Mouse (Mus musculus) intestine, embryonic 14.5 days (tissue): ENCODE measurements around the gene Hlx. TPM values are rescaled to one million over a fixed set of nuclear protein-coding genes. Genes with fewer than 3 reads are reported as not detected.

Source experiments
- ATAC-seq: fragments of 200-750 bp; cut with Nextera tagmentation; replicated peaks from 2 replicates; pipeline ENCODE4 v1.8.0; 2017; ENCODE audit warnings: low read depth, moderate number of reproducible peaks, moderate TSS enrichment, moderate library complexity; ENCODE audit not compliant: low FRiP score, low TSS enrichment
- DNase-seq: peaks from one replicate; pipeline ENCODE4 v3.0.0-alpha.2; 2018; ENCODE audit warnings: low spot score
- H3K27ac ChIP-seq: fragments of 300-500 bp; sonication (generic); 2 replicates; pipeline ENCODE4 v1.5.1; 2014; ENCODE audit warnings: low read depth, mild to moderate bottlenecking, control low read depth
- H3K27me3 ChIP-seq: fragments of 300-500 bp; sonication (generic); replicated peaks from 2 replicates; pipeline ENCODE4 v1.6.1; 2014; ENCODE audit warnings: low read length, control low read depth; ENCODE audit not compliant: control insufficient read depth, insufficient read depth
- H3K36me3 ChIP-seq: fragments of 300-500 bp; sonication (generic); 2 replicates; pipeline ENCODE4 v1.6.1; 2014; ENCODE audit warnings: low read length, control low read depth; ENCODE audit not compliant: control insufficient read depth, insufficient read depth
- H3K4me1 ChIP-seq: fragments of 300-500 bp; sonication (generic); replicated peaks from 2 replicates; pipeline ENCODE4 v1.6.1; 2014; ENCODE audit warnings: low read length, control low read depth, mixed read lengths; ENCODE audit not compliant: control insufficient read depth, insufficient read depth
- H3K4me2 ChIP-seq: fragments of 300-500 bp; sonication (generic); 2 replicates; pipeline ENCODE4 v1.6.1; 2014; ENCODE audit warnings: low read length
- H3K4me3 ChIP-seq: fragments of 300-500 bp; sonication (generic); 2 replicates; pipeline ENCODE4 v1.5.1; 2014; ENCODE audit warnings: low read depth, low read length, control low read depth, mixed read lengths
- H3K9ac ChIP-seq: fragments of 300-500 bp; sonication (generic); 2 replicates; pipeline ENCODE4 v1.6.1; 2014; ENCODE audit warnings: mild to moderate bottlenecking, low read length
- H3K9me3 ChIP-seq: fragments of 300-500 bp; sonication (generic); 2 replicates; pipeline ENCODE4 v1.6.1; 2016; ENCODE audit warnings: low read length, control low read depth; ENCODE audit not compliant: control insufficient read depth
- WGBS: fragments of 180-500 bp; shearing (Covaris S2); extraction: QIAGEN DNeasy Blood & Tissue Kit; methylation state at CpG from one replicate; pipeline ENCODE4 v1.1.7; 2014; 5-methylcytosine and 5-hydroxymethylcytosine counted together
- polyA plus RNA-seq: library from polyadenylated mRNA; unstranded; fragments of >200 nt; fragmentation: Nextera tagmentation; extraction: Ambion mirVana; gene quantifications from 2 replicates; pipeline ENCODE4 v1.2.1, GENCODE M21; 2014

The Hlx gene
- polyA plus RNA-seq, 1 experiment from 2014 or later = 49.3 TPM

DNA sequence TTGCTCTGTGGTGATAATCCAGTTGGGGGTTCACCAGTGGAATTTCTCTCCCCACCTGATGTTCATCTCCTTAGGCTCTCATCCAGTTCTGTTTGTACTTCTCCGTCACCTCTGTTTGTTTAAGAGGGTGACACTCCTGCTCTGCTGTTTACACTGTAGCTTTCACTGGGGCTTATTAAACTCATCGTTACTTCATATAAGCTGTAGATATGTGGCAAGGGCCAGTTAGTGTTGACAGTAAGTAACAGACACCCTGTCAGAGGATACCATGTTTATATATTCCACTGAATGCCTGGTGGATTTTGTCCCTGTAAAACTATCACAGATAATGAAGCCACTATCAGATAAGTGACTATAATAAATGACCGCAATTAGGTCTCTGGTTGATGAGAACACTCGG is 44.9 kb downstream of the Hlx start:
- Histone ChIP-seq H3K4me3 (no peak overlapping the region), H3K4me2 (no peak overlapping the region), H3K27ac (no peak overlapping the region), H3K27me3 (no peaks in the 10 kb centered on the region), H3K36me3 (no peaks in the 10 kb centered on the region), H3K4me1 (peaks cover 12% of the 10 kb centered on the region), H3K9me3 (no peaks in the 10 kb centered on the region), H3K9ac (no peak overlapping the region)
- WGBS = 18% methylated on average over 4 of the region's 4 CpGs
- DNase-seq (no peak), ATAC-seq (no peak)

DNA sequence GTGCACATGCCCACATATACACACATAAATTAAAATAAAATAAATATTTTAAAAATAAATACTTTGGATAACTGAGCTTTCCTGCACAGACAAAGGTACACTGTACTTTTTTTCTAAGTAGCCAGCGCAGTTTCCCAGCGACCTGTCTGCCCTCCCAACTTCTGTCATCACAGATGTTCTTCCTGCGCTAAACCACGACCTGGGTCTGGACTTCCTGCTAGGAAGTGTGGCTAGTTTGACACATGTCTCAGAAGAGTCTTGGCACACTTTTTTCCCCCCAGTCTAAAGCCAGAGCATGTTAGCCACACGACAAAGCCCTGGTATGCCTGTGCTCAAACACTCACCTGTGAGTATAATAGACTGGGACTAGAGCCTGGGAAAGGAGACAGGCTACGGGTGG is 48.9 kb downstream of the Hlx start:
- peaks cover 12% of the 10 kb centered on the region for H3K4me1 ChIP-seq
- no peaks in the 10 kb centered on the region for H3K27me3 ChIP-seq
- no peak for DNase-seq
- H3K36me3 ChIP-seq = no peaks in the 10 kb centered on the region
- WGBS = 52% methylated on average over 6 of the region's 6 CpGs
- ATAC-seq = no peak
- H3K9ac ChIP-seq = no peak overlapping the region
- no peaks in the 10 kb centered on the region for H3K9me3 ChIP-seq
- no peak overlapping the region for H3K4me3 ChIP-seq
- no peak overlapping the region for H3K27ac ChIP-seq
- no peak overlapping the region for H3K4me2 ChIP-seq

DNA sequence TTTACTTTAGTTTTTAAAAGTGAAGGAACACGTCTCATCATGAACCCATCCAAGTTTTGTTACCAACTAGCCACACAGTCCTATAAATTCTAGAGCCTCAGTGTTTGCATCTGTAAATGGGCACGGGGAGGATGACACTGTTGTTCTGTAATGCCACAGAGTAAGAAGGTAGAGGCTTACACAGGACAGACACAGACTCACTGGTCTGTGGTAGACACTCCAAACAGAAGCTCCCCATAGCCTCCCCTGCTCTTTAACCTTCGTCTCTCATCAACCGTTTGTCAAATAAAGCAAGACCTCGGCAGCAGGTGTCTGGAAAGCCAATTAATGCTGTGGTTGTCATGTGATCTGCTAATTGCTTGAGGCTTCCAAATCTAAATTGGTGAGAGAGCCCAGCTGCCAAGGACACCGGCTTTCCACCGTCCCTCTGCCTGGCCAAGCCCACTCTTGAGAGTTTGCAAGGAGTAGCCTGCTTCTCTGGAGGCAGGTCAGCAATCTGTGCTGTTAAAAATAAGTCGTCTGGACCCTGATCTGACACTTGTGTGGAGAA is 52.9 kb downstream of the Hlx start:
- H3K27ac ChIP-seq = no peak overlapping the region
- DNase-seq = no peak
- H3K27me3 ChIP-seq = peaks cover 5% of the 10 kb centered on the region; the same call in 1 of the 2 replicates
- ATAC-seq = no peak
- no peaks in the 10 kb centered on the region for H3K36me3 ChIP-seq
- H3K9me3 ChIP-seq = no peaks in the 10 kb centered on the region
- H3K4me3 ChIP-seq = no peak overlapping the region
- H3K4me1 ChIP-seq = peaks cover 14% of the 10 kb centered on the region; the same call in 1 of the 2 replicates
- WGBS = 64% methylated on average over 8 of the region's 8 CpGs
- no peak overlapping the region for H3K4me2 ChIP-seq
- no peak overlapping the region for H3K9ac ChIP-seq

GRCm38 (mm10) chr1:184677641-184678040 is 54.8 kb downstream of the Hlx start:
- ATAC-seq = no peak

More at GRCm38 (mm10) chr1:184677641-184678040, 54.8 kb downstream of the Hlx start:
- H3K4me1 ChIP-seq = peaks cover 14% of the 10 kb centered on the region; the same call in 1 of the 2 replicates
- no peak for DNase-seq
- H3K27me3 ChIP-seq = peaks cover 5% of the 10 kb centered on the region; the same call in 1 of the 2 replicates
- H3K9ac ChIP-seq = no peak overlapping the region
- WGBS = 13% methylated on average over 2 of the region's 2 CpGs
- H3K4me2 ChIP-seq = no peak overlapping the region
- H3K4me3 ChIP-seq = no peak overlapping the region
- no peaks in the 10 kb centered on the region for H3K9me3 ChIP-seq
- no peaks in the 10 kb centered on the region for H3K36me3 ChIP-seq
- no peak overlapping the region for H3K27ac ChIP-seq

Other genes with a start within 250 kb of the Hlx start
- 0.19 and 0.22 TPM in 2 replicates for gene Marc1, start 78.7 kb upstream of the Hlx start, polyA plus RNA-seq
- gene Marc2, start 113.8 kb upstream of the Hlx start, polyA plus RNA-seq = 262 and 279 TPM in 2 replicates
- 2.1 and 2.4 TPM in 2 replicates for gene C130074G19Rik, start 150.6 kb upstream of the Hlx start, polyA plus RNA-seq